Mouse (Mus musculus) natural killer cell, adult 2 months (primary cell): ENCODE results near the gene Aven.
"Not testable (repeated sequence)": the region's sequence is repeated elsewhere in the genome, so short reads cannot be mapped to it uniquely, and the experiment has no call there.

Source experiments
- DNase-seq, 2 experiments: peaks; one replicate each; pipeline ENCODE4 v3.0.0; 2022; ENCODE audit warnings: low spot score in 2 of 2

Gene Aven

GRCm38 (mm10) chr2:112492856-112493538, at the start of gene Aven:
Gene Aven (plus strand): TSS chr2:112492964.
- DNase-seq, result peak; percentile 64 to 73

DNA sequence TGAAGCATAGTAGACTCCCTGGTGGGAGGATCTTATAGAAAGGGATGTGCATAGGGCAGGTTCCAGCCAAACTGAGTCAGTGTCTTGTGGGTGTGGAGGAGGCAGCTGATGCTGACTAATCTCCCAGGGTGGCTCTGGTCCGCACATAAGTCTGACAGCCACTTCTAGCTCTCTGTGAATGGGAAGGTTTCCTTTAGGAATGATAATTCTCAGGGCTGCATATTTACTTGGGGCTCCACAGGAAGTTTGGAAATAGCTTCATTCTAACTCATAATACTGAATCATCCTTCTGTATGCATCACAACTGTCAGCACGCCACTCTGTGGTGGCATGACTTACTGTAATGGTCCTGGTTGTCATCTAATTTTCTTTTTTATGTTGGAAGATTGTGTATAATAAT, 49.3 kb upstream of the Aven start:
- no peak for DNase-seq

DNA sequence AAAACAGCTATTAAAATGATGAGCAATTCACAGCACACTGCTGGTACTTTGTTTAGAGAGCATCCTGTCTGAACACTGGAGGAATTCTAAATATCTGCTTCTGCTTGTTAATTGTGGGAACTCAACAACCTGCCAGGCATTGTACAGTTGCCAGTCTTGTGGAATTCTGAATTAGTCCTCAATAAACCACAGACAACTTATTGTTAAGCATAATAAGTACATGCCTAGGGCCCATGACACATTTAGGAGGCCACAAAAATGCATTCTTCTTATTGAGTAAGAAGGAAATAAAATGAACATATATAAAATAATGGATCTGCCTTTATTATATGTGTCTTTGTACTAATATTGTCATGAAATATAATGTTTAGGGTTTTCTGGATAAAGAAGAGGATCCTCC, 47.3 kb upstream of the Aven start:
- DNase-seq, result no peak

- DNase-seq, result peak in 1 of 2 experiments; percentile 2
These were observed 44.7 kb upstream of the Aven start for GRCm38 (mm10) chr2:112448046-112448445.

DNA sequence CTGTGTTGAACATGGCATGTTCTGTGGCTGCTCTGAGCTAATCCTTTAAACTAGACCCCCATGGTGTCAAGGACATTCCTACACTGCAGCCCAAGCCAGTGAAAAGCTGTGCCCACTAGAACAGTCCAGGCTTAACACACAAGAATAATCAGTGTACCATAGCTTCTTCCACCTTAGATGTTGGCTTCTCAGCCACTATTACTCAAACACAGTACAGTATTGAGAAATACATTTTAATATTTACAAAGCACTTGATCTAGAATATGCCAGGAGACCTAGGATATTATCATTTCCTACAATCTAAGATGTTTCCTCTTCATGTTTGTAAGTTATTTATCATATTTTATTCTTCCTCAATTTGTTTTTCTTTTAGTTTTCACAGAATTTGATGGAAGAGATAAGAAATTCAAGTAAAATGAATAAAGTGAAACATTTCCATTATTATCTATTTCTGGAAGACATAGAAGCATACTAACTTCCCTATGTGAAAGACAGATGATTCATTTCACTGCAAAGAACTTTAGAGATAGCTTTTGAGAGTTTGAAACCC, 44.2 kb upstream of the Aven start:
- DNase-seq, result no peak

DNA sequence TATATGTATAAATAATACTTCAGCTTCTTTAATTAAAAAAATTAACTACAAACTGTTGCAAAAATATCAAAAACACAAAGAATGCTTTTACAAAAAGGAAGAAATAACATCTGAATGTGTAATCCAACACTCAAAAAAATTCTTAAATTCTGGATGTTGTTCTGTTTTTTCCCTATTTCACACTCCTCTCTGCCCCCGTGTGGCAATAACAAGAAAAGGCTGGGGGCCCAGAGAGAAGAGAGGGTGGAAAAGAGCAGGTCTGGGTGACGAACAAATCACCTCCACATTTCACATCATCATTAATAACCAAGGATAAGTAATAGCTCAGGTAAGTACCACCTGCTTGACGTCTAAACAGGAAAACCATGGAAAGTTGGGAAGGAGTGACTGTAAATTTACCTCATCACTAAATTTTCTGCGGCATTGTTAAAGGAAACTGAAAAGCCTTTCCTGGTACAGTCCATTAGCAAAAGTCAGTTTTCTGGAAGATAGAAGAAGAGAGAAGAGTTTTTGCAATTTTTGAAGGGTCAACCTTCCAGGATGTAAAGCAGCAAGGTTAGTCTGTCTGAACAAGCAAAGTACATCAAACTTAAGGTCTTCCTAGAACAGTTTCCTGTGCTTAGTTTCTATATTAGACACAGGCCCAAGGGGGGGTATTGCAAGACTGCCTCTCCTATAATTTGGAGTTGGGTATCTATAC, 43.0 kb upstream of the Aven start:
- DNase-seq, result peak in 1 of 2 experiments; percentile 31

DNA sequence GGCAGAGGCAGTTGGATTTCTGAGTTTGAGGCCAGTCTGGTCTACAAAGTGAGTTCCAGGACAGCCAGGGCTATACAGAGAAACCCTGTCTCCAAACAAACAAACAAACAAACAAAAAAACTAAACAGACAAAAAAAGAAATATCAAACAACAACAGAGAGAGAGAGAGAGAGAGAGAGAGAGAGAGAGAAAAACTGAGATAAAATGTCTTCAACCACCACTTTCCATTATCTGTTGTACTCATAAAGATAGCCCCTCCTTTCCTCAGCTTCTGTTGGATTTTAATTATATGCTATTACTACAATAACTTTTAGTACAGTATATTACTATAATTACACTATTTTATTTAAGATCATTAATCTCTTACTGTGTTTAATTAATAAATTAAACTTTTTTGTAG, 40.3 kb upstream of the Aven start:
- DNase-seq, result not testable (repeated sequence)

- no peak for DNase-seq
These were observed 38.5 kb upstream of the Aven start for GRCm38 (mm10) chr2:112454125-112454861.

GRCm38 (mm10) chr2:112454862-112455564, 37.8 kb upstream of the Aven start, which contains the start of gene Emc7:
Gene Emc7 (plus strand): TSS chr2:112454997.
- DNase-seq, result peak; percentile 93 to 96

- DNase-seq, result no peak
These were observed 32.2 kb upstream of the Aven start for GRCm38 (mm10) chr2:112460557-112460956.

DNA sequence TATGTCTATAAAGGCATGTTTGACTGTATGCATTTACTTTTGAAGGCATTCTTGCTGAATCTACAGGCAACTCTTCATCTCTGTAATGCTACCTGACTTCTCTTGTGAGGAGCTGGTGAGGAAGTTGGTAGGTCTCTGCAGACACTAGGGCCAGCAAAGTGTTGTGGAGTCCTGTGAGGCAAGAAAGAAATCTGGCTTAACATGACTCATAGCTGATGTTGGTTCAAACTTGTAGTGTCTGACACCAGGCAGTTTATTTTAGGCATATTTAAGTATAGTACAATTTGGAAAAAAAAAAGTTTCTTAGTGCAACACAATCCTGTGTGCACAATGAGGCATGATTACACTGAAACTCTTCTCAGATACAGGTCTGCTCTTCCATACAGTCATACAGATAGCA, 23.2 kb upstream of the Aven start:
- no peak for DNase-seq

GRCm38 (mm10) chr2:112470961-112471381, 21.8 kb upstream of the Aven start:
- DNase-seq, result no peak

DNA sequence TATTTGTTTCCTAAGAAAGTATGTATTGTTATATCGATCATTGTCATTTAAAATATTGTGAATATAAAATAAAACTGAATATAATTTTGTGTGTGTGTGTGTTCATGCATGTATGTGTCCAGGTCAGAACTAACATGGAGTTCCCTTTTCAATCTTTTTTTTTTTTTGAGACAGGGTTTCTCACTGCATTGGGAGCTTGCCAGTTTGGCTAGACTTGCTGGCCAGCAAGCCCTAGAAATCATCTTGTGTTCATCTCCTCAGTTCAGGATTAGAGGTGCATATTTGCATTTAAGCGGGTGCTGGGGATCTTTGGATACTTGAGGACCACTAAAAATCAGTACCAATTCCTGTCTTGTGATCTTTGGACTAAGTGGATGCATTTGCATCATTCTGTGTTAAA, 20.7 kb upstream of the Aven start:
- DNase-seq, result no peak

DNA sequence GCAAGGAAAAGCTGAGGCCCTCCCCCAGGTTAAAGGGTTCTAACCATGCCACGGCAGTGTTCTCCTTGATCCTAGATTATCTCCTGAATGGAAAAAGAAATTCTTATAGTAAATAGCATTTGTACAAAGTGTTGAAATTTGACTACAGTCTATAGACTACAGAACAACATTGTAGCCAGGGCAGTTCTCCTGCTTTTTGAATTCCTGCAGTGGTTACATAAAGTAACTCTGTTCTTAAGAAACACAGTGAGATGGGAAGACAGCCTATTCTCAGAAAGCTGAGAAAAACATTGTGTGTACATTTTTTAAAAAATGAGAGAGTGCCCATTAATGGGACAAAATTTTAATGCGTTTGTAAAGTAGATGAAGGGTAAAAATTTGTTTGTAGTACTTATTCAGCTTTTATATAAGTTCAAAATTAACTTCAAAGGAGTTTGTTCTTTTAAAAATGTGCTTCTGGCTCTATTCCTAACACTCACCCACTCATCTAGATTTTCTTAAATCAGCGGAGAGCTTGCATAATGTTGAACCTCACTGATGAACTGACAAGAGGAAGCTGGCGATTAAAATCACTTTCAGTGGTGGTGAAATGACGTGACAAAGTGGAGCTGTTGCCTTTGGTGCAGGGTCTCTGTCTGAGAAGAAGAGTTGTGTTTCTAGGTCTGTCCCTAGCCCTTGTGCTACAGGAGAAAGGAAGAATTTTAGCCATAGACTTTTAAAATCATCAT, 17.6 kb upstream of the Aven start:
- no peak for DNase-seq

DNA sequence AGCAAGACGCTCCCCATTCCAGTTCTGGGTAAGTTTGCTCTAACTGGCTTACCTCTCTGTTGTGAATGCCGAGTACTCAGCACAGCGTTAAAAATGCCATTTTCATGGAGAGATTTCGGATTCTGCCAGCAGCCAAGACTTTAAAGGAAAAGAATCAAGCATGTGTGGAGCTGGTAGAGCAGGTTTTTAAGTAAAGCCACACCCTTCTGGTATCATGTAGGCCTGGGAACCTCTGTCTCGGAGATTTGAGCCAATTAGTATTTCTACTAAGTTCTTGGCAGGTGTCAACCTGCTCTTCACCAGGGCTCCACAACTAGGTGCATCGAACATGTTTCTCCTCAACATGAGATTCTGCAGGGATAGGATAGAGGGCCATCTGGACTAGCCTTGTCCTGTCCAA, 16.2 kb upstream of the Aven start:
- no peak for DNase-seq

GRCm38 (mm10) chr2:112480669-112481068, 12.1 kb upstream of the Aven start, which contains the start of gene Chrm5:
Gene Chrm5 (minus strand): TSS chr2:112480769.
- no peak for DNase-seq

- peak in 1 of 2 experiments; percentile 17 for DNase-seq
These were observed 11.2 kb upstream of the Aven start for GRCm38 (mm10) chr2:112481564-112481963.

GRCm38 (mm10) chr2:112482533-112483333, 10.0 kb upstream of the Aven start:
- no peak for DNase-seq

DNA sequence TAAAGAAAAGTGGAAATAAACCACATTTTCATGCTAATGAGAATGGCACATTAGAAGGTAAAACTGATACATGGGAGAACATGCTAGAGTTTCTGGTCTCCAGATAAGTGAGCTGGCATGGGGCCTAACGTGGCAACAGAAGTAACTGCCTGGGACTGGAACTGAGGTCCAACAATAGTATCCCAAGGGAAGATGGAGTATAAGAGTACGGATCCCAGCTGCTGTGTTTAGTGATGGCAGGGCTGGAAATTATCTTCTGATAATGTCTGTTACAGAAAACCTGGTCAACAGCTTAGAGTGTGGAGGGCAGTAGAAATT, 9.5 kb upstream of the Aven start:
- no peak for DNase-seq

GRCm38 (mm10) chr2:112484886-112485285, 7.9 kb upstream of the Aven start:
- no peak for DNase-seq
